Mouse (Mus musculus): ENCODE data around the gene Arl13a.

GRCm38 (mm10) chrX:134141551-134141950 lies 45.8 kb upstream of the Arl13a start:
- TF ChIP-seq CTCF (IDR thresholded peaks at IDR 0.05; ENCODE audit: control insufficient read depth, insufficient read depth, insufficient read length), result no peak
- no peak for TF ChIP-seq CEBPB (IDR thresholded peaks at IDR 0.05; ENCODE audit: low read depth)

Data from C2C12 (cell line).